Mouse (Mus musculus): ENCODE measurements at regions not wholly inside any gene's neighbourhood (a gene's known extent, or its start where the extent isn't known, plus 50 kb on each side); places are given as distances from the start of the nearest gene placed in this dataset.

DNA sequence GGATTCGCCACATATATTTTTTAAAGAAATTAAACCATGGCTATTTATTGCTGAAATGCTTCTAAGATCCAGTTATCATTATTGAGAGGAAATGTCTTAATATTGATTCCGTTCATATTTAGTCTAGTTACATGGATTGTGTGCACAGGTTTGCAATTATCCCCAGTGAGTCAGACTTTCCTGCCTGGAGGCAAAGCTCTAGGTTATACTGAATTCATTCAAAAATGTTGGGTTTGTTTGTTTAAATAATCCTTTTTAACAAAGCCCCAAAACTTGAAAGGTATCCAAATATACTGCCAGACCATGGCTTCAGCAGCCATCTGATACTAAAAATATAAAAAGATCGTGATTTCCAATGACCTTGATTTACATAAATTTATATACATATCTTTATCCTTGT, 122.5 kb downstream of the 1700020N01Rik start:
- TF ChIP-seq POLR2A (IDR thresholded peaks at IDR 0.05; ENCODE audit: low read depth, low read length) (no peak), CTCF (IDR thresholded peaks at IDR 0.05; ENCODE audit: extremely low read depth, insufficient read depth, insufficient read length, insufficient replicate concordance) (no peak)
- Histone ChIP-seq H3K4me3 (ENCODE audit: extremely low read depth, insufficient read depth, insufficient read length) (no peak overlapping the region), H3K36me3 (ENCODE audit: control insufficient read depth, insufficient read depth, low read length) (no peaks in the 10 kb centered on the region), H3K27ac (ENCODE audit: insufficient read depth, low read length) (no peak overlapping the region), H3K27me3 (ENCODE audit: control insufficient read depth, insufficient read depth, low read length) (no peaks in the 10 kb centered on the region), H3K4me1 (ENCODE audit: control insufficient read depth, insufficient read depth, insufficient read length) (no peaks in the 10 kb centered on the region)
- no peak for DNase-seq (ENCODE audit: low read depth in 1 of 2, low spot score in 2 of 2)
- WGBS, result 88% methylated on average over 3 of the region's 3 CpGs

DNA sequence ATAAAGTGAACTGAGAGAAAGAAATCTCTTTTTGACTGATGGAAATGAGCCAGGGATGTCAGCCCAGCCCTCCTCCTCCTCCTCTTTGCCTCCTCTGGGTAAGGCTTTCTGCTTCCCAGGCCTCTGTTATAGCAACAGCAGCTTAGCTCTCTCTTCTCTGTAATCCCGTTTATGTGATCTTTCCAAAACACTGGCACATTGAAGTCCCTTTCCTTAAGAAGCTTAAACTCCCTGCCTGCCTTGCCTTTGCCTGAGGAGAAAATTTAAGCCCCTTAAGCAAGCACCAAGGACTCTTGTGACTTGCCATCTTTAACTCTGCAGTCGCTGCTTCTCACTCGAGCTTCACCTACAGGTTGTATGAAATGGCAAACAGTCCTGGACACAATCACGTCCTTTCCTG, 125.2 kb downstream of the 1700020N01Rik start:
- DNase-seq (ENCODE audit: low read depth in 1 of 2, low spot score in 2 of 2), result no peak
- no peak for TF ChIP-seq CTCF (IDR thresholded peaks at IDR 0.05; ENCODE audit: extremely low read depth, insufficient read depth, insufficient read length, insufficient replicate concordance)
- 85% methylated on average over 4 of the region's 4 CpGs for WGBS

DNA sequence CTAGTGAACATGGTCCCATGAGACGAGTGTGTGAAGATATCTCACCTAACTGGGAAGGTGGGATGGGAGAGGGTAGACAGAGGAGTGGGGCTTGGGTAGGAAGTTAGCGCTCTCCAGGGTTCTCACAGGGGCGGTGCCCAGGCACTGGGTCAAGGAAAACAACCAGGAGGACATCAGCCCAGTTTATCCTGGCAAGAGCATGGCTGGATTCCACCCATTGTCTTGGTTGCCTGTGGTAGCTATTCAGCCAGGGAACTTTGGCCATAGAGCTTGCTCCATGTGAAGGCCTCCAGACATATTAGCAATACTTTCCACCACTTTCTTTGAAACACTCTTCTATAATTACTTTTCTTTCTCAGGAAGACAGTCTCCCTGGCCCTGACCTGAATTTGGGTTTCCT, 131.4 kb downstream of the 1700020N01Rik start:
- Histone ChIP-seq H3K36me3 (ENCODE audit: control insufficient read depth, insufficient read depth, low read length) (no peaks in the 10 kb centered on the region), H3K4me3 (ENCODE audit: extremely low read depth, insufficient read depth, insufficient read length) (no peak overlapping the region), H3K27me3 (ENCODE audit: control insufficient read depth, insufficient read depth, low read length) (no peaks in the 10 kb centered on the region), H3K4me1 (ENCODE audit: control insufficient read depth, insufficient read depth, insufficient read length) (no peaks in the 10 kb centered on the region), H3K27ac (ENCODE audit: insufficient read depth, low read length) (no peak overlapping the region)
- TF ChIP-seq POLR2A (IDR thresholded peaks at IDR 0.05; ENCODE audit: low read depth, low read length) (no peak), CTCF (IDR thresholded peaks at IDR 0.05; ENCODE audit: extremely low read depth, insufficient read depth, insufficient read length, insufficient replicate concordance) (no peak)
- 88% methylated on average over 3 of the region's 3 CpGs for WGBS
- no peak for DNase-seq (ENCODE audit: low read depth in 1 of 2, low spot score in 2 of 2)

More for the DNA sequence above, 125.2 kb downstream of the 1700020N01Rik start:
- no peaks in the 10 kb centered on the region for H3K36me3 ChIP-seq (ENCODE audit: control insufficient read depth, insufficient read depth, low read length)
- no peak overlapping the region for H3K4me3 ChIP-seq (ENCODE audit: extremely low read depth, insufficient read depth, insufficient read length)
- H3K27ac ChIP-seq (ENCODE audit: insufficient read depth, low read length), result no peak overlapping the region
- no peaks in the 10 kb centered on the region for H3K4me1 ChIP-seq (ENCODE audit: control insufficient read depth, insufficient read depth, insufficient read length)
- H3K27me3 ChIP-seq (ENCODE audit: control insufficient read depth, insufficient read depth, low read length), result no peaks in the 10 kb centered on the region

DNA sequence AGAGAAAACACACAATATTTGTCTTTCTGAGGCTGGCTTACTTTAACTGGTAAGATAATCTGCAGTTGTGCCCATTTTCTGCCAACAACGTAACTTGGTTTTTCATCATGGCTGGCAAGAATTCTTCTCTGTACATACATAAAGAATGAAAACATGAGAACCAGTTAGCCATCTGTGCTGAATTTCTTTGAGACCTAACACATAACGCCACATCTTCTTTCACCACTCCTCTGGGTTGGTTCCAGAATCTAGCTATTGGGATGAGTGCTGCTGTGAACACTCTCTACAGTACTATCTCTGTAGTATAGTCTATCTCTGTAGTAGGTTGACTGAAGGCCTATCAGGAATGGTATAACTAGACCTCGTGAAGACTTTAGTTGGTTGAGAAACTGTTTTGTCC, 132.1 kb downstream of the 1700020N01Rik start:
- Histone ChIP-seq H3K4me3 (ENCODE audit: extremely low read depth, insufficient read depth, insufficient read length) (no peak overlapping the region), H3K36me3 (ENCODE audit: control insufficient read depth, insufficient read depth, low read length) (no peaks in the 10 kb centered on the region), H3K27me3 (ENCODE audit: control insufficient read depth, insufficient read depth, low read length) (no peaks in the 10 kb centered on the region), H3K4me1 (ENCODE audit: control insufficient read depth, insufficient read depth, insufficient read length) (no peaks in the 10 kb centered on the region), H3K27ac (ENCODE audit: insufficient read depth, low read length) (no peak overlapping the region)
- WGBS, result 90% methylated on average over 3 of the region's 3 CpGs
- DNase-seq (ENCODE audit: low read depth in 1 of 2, low spot score in 2 of 2), result no peak
- TF ChIP-seq CTCF (IDR thresholded peaks at IDR 0.05; ENCODE audit: extremely low read depth, insufficient read depth, insufficient read length, insufficient replicate concordance), result no peak
- no peak for TF ChIP-seq POLR2A (IDR thresholded peaks at IDR 0.05; ENCODE audit: low read depth, low read length)

DNA sequence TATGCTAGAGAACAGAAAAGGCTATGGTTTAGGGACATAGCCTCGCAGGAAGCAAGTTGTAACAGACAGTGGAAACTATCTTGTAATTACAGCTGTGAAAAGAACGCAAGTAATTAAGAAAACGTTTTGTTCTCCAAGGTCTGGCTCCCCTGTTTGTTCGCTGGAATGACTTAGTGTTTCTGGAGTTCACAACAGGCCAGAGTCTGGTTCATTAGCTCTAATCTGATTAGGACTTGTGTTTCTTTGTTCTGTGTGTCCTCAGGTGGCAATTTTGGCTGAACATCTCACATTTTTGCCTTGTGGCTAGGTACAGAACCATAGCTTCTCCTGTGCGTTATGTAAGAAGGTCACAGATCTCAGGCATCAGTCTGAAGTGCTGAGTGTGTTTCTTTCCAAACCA, 141.7 kb upstream of the Sgk1 start:
- TF ChIP-seq CTCF (IDR thresholded peaks at IDR 0.05; ENCODE audit: extremely low read depth, insufficient read depth, insufficient read length, insufficient replicate concordance) (no peak), POLR2A (IDR thresholded peaks at IDR 0.05; ENCODE audit: low read depth, low read length) (no peak)
- no peaks in the 10 kb centered on the region for H3K4me1 ChIP-seq (ENCODE audit: control insufficient read depth, insufficient read depth, insufficient read length)
- no peaks in the 10 kb centered on the region for H3K27me3 ChIP-seq (ENCODE audit: control insufficient read depth, insufficient read depth, low read length)
- WGBS, result 73% methylated on average over 5 of the region's 5 CpGs
- H3K36me3 ChIP-seq (ENCODE audit: control insufficient read depth, insufficient read depth, low read length), result no peaks in the 10 kb centered on the region
- no peak overlapping the region for H3K27ac ChIP-seq (ENCODE audit: insufficient read depth, low read length)
- no peak for DNase-seq (ENCODE audit: low read depth in 1 of 2, low spot score in 2 of 2)
- no peak overlapping the region for H3K4me3 ChIP-seq (ENCODE audit: extremely low read depth, insufficient read depth, insufficient read length)

DNA sequence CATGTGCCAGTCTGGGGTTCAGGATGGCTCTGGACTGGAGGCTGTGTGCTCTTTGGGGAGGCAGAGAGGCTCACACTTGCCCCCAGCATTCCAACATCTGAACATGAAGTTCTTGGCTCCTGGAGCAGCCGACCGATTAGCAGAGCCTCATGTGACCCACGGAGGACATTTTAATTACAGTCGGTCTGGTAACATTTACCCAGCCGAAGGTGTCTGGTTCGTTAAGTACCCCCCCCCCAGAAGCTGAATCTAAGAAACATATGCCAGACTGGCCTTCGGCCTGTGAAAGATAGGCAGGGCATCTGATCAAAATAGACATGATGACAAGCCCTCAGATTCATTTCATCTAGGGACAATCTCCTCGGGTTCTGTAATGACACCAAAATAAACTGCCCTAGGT, 140.4 kb upstream of the Sgk1 start:
- Histone ChIP-seq H3K4me3 (ENCODE audit: extremely low read depth, insufficient read depth, insufficient read length) (no peak overlapping the region), H3K4me1 (ENCODE audit: control insufficient read depth, insufficient read depth, insufficient read length) (no peaks in the 10 kb centered on the region), H3K27me3 (ENCODE audit: control insufficient read depth, insufficient read depth, low read length) (no peaks in the 10 kb centered on the region), H3K27ac (ENCODE audit: insufficient read depth, low read length) (no peak overlapping the region), H3K36me3 (ENCODE audit: control insufficient read depth, insufficient read depth, low read length) (no peaks in the 10 kb centered on the region)
- TF ChIP-seq POLR2A (IDR thresholded peaks at IDR 0.05; ENCODE audit: low read depth, low read length) (no peak), CTCF (IDR thresholded peaks at IDR 0.05; ENCODE audit: extremely low read depth, insufficient read depth, insufficient read length, insufficient replicate concordance) (no peak)
- WGBS, result 88% methylated on average over 8 of the region's 8 CpGs
- no peak for DNase-seq (ENCODE audit: low read depth in 1 of 2, low spot score in 2 of 2)

DNA sequence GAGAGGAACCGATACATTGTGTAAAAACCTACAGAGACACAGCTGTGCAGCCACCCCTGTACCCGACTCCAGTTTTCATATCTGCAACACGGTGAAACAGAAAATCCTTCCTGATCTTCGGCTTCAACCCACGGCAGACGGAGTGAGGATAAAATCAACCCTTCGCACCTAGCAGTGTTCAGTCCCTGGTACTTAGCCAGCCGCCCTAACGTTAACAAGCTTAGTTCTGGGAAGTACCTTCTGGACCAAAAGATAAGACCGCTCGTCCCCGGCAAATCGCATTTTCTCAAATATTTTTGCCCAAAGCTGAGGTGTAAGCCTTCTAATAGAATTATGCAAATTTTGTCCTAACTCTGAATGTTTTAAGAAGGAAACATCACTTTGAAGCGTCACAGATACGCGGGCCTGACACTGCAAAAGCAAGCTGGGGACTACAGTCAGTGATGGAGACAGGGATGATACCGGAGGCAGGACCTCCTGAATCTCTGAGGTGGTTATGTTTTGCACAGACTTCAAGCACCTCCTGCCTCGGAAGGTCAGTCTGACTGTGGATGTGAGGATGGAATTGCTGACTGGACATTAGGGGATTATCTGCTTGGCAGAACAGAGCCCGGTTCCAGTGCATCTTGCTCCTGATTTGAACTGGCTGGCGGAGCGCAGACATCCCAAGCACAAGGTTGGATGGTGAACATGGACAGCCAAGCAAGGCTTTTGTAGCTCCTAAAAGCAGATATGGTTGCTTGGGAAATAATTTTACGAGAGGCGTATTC, 139.8 kb upstream of the Sgk1 start:
- no peak for DNase-seq (ENCODE audit: low read depth in 1 of 2, low spot score in 2 of 2)
- Histone ChIP-seq H3K27ac (ENCODE audit: insufficient read depth, low read length) (no peak overlapping the region), H3K27me3 (ENCODE audit: control insufficient read depth, insufficient read depth, low read length) (no peaks in the 10 kb centered on the region), H3K4me1 (ENCODE audit: control insufficient read depth, insufficient read depth, insufficient read length) (no peaks in the 10 kb centered on the region), H3K36me3 (ENCODE audit: control insufficient read depth, insufficient read depth, low read length) (no peaks in the 10 kb centered on the region), H3K4me3 (ENCODE audit: extremely low read depth, insufficient read depth, insufficient read length) (no peak overlapping the region)
- WGBS, result 91% methylated on average over 23 of the region's 23 CpGs
- TF ChIP-seq POLR2A (IDR thresholded peaks at IDR 0.05; ENCODE audit: low read depth, low read length), result no peak
- TF ChIP-seq CTCF (IDR thresholded peaks at IDR 0.05; ENCODE audit: extremely low read depth, insufficient read depth, insufficient read length, insufficient replicate concordance), result no peak

All from spleen, adult 2 months (tissue).